Mouse (Mus musculus): ENCODE measurements around the gene Med12l. TPM values are rescaled to one million over a fixed set of nuclear protein-coding genes. Genes with fewer than 3 reads are reported as not detected.

Gene Med12l
- polyA plus RNA-seq, 1 experiment from 2014 or later = 3.9 TPM

- H3K4me3 ChIP-seq (ENCODE audit: low read length) = no peak overlapping the region
- no peak overlapping the region for H3K27ac ChIP-seq (ENCODE audit: low read depth, low read length)
- ATAC-seq = no peak
- 69% methylated on average over 7 of the region's 7 CpGs for WGBS
- no peak overlapping the region for H3K4me2 ChIP-seq (ENCODE audit: low read length)
- no peaks in the 10 kb centered on the region for H3K36me3 ChIP-seq (ENCODE audit: control insufficient read depth, insufficient read depth, low read length)
- no peaks in the 10 kb centered on the region for H3K4me1 ChIP-seq (ENCODE audit: control insufficient read depth, insufficient read depth, low read depth, low read length)
- H3K9ac ChIP-seq (ENCODE audit: low read depth, low read length) = no peak overlapping the region
- H3K9me3 ChIP-seq (ENCODE audit: control insufficient read depth, low read length) = no peaks in the 10 kb centered on the region
- no peaks in the 10 kb centered on the region for H3K27me3 ChIP-seq (replicated peaks; ENCODE audit: control insufficient read depth, insufficient read depth, low read length)
These were observed 120.3 kb downstream of the Med12l start for GRCm38 (mm10) chr3:59125783-59126555.

- no peak overlapping the region for H3K27ac ChIP-seq (ENCODE audit: low read depth, low read length)
- 83% methylated on average over 20 of the region's 20 CpGs for WGBS
- no peaks in the 10 kb centered on the region for H3K4me1 ChIP-seq (ENCODE audit: control insufficient read depth, insufficient read depth, low read depth, low read length)
- no peak for ATAC-seq
- no peak overlapping the region for H3K4me3 ChIP-seq (ENCODE audit: low read length)
- H3K27me3 ChIP-seq (replicated peaks; ENCODE audit: control insufficient read depth, insufficient read depth, low read length) = no peaks in the 10 kb centered on the region
- H3K9ac ChIP-seq (ENCODE audit: low read depth, low read length) = no peak overlapping the region
- H3K9me3 ChIP-seq (ENCODE audit: control insufficient read depth, low read length) = no peaks in the 10 kb centered on the region
- no peak overlapping the region for H3K4me2 ChIP-seq (ENCODE audit: low read length)
- H3K36me3 ChIP-seq (ENCODE audit: control insufficient read depth, insufficient read depth, low read length) = no peaks in the 10 kb centered on the region
These were observed 123.1 kb downstream of the Med12l start for GRCm38 (mm10) chr3:59128681-59129080.

GRCm38 (mm10) chr3:59129547-59129946 lies 123.9 kb downstream of the Med12l start:
- Histone ChIP-seq H3K4me2 (ENCODE audit: low read length) (no peak overlapping the region), H3K9ac (ENCODE audit: low read depth, low read length) (no peak overlapping the region), H3K4me3 (ENCODE audit: low read length) (no peak overlapping the region), H3K27me3 (replicated peaks; ENCODE audit: control insufficient read depth, insufficient read depth, low read length) (no peaks in the 10 kb centered on the region), H3K4me1 (ENCODE audit: control insufficient read depth, insufficient read depth, low read depth, low read length) (no peaks in the 10 kb centered on the region), H3K27ac (ENCODE audit: low read depth, low read length) (no peak overlapping the region), H3K9me3 (ENCODE audit: control insufficient read depth, low read length) (no peaks in the 10 kb centered on the region), H3K36me3 (ENCODE audit: control insufficient read depth, insufficient read depth, low read length) (no peaks in the 10 kb centered on the region)
- 85% methylated on average over 3 of the region's 3 CpGs for WGBS
- ATAC-seq = no peak

- 65% methylated on average over 8 of the region's 8 CpGs for WGBS
- H3K27ac ChIP-seq (ENCODE audit: low read depth, low read length) = no peak overlapping the region
- H3K9me3 ChIP-seq (ENCODE audit: control insufficient read depth, low read length) = no peaks in the 10 kb centered on the region
- no peak for ATAC-seq
- no peak overlapping the region for H3K4me2 ChIP-seq (ENCODE audit: low read length)
- H3K9ac ChIP-seq (ENCODE audit: low read depth, low read length) = no peak overlapping the region
- H3K4me3 ChIP-seq (ENCODE audit: low read length) = no peak overlapping the region
- H3K27me3 ChIP-seq (replicated peaks; ENCODE audit: control insufficient read depth, insufficient read depth, low read length) = no peaks in the 10 kb centered on the region
- no peaks in the 10 kb centered on the region for H3K36me3 ChIP-seq (ENCODE audit: control insufficient read depth, insufficient read depth, low read length)
- no peaks in the 10 kb centered on the region for H3K4me1 ChIP-seq (ENCODE audit: control insufficient read depth, insufficient read depth, low read depth, low read length)
These were observed 124.8 kb downstream of the Med12l start for GRCm38 (mm10) chr3:59130431-59130830.

- no peak for ATAC-seq
- Histone ChIP-seq H3K4me3 (ENCODE audit: low read length) (no peak overlapping the region), H3K9me3 (ENCODE audit: control insufficient read depth, low read length) (no peaks in the 10 kb centered on the region), H3K27ac (ENCODE audit: low read depth, low read length) (no peak overlapping the region), H3K4me1 (ENCODE audit: control insufficient read depth, insufficient read depth, low read depth, low read length) (no peaks in the 10 kb centered on the region), H3K27me3 (replicated peaks; ENCODE audit: control insufficient read depth, insufficient read depth, low read length) (no peaks in the 10 kb centered on the region), H3K9ac (ENCODE audit: low read depth, low read length) (no peak overlapping the region), H3K4me2 (ENCODE audit: low read length) (no peak overlapping the region), H3K36me3 (ENCODE audit: control insufficient read depth, insufficient read depth, low read length) (no peaks in the 10 kb centered on the region)
- 77% methylated on average over 4 of the region's 4 CpGs for WGBS
These were observed 125.5 kb downstream of the Med12l start for GRCm38 (mm10) chr3:59131081-59131480.

GRCm38 (mm10) chr3:59131966-59132365 lies 126.3 kb downstream of the Med12l start:
- no peak for ATAC-seq
- Histone ChIP-seq H3K4me1 (ENCODE audit: control insufficient read depth, insufficient read depth, low read depth, low read length) (no peaks in the 10 kb centered on the region), H3K9ac (ENCODE audit: low read depth, low read length) (no peak overlapping the region), H3K9me3 (ENCODE audit: control insufficient read depth, low read length) (no peaks in the 10 kb centered on the region), H3K4me2 (ENCODE audit: low read length) (no peak overlapping the region), H3K27ac (ENCODE audit: low read depth, low read length) (no peak overlapping the region), H3K36me3 (ENCODE audit: control insufficient read depth, insufficient read depth, low read length) (no peaks in the 10 kb centered on the region), H3K4me3 (ENCODE audit: low read length) (no peak overlapping the region), H3K27me3 (replicated peaks; ENCODE audit: control insufficient read depth, insufficient read depth, low read length) (no peaks in the 10 kb centered on the region)
- WGBS = 92% methylated on average over 4 of the region's 4 CpGs

- no peaks in the 10 kb centered on the region for H3K27me3 ChIP-seq (replicated peaks; ENCODE audit: control insufficient read depth, insufficient read depth, low read length)
- no peak overlapping the region for H3K4me2 ChIP-seq (ENCODE audit: low read length)
- no peaks in the 10 kb centered on the region for H3K36me3 ChIP-seq (ENCODE audit: control insufficient read depth, insufficient read depth, low read length)
- H3K9ac ChIP-seq (ENCODE audit: low read depth, low read length) = no peak overlapping the region
- no peaks in the 10 kb centered on the region for H3K9me3 ChIP-seq (ENCODE audit: control insufficient read depth, low read length)
- no peak overlapping the region for H3K27ac ChIP-seq (ENCODE audit: low read depth, low read length)
- H3K4me3 ChIP-seq (ENCODE audit: low read length) = no peak overlapping the region
- ATAC-seq = no peak
- no peaks in the 10 kb centered on the region for H3K4me1 ChIP-seq (ENCODE audit: control insufficient read depth, insufficient read depth, low read depth, low read length)
- 89% methylated on average over 5 of the region's 5 CpGs for WGBS
These were observed 127.6 kb downstream of the Med12l start for GRCm38 (mm10) chr3:59133189-59133588.

GRCm38 (mm10) chr3:59135911-59136653 lies 130.5 kb downstream of the Med12l start:
- Histone ChIP-seq H3K36me3 (ENCODE audit: control insufficient read depth, insufficient read depth, low read length) (no peaks in the 10 kb centered on the region), H3K9ac (ENCODE audit: low read depth, low read length) (no peak overlapping the region), H3K4me2 (ENCODE audit: low read length) (no peak overlapping the region), H3K4me1 (ENCODE audit: control insufficient read depth, insufficient read depth, low read depth, low read length) (no peaks in the 10 kb centered on the region), H3K9me3 (ENCODE audit: control insufficient read depth, low read length) (no peaks in the 10 kb centered on the region), H3K27me3 (replicated peaks; ENCODE audit: control insufficient read depth, insufficient read depth, low read length) (no peaks in the 10 kb centered on the region), H3K27ac (ENCODE audit: low read depth, low read length) (peak overlapping the region; percentile 17; the same call in 1 of the 2 replicates), H3K4me3 (ENCODE audit: low read length) (no peak overlapping the region)
- 78% methylated on average over 5 of the region's 5 CpGs for WGBS
- peak; percentile 83 for ATAC-seq

GRCm38 (mm10) chr3:59138946-59139468 lies 133.4 kb downstream of the Med12l start:
- Histone ChIP-seq H3K27ac (ENCODE audit: low read depth, low read length) (no peak overlapping the region), H3K4me3 (ENCODE audit: low read length) (no peak overlapping the region), H3K9me3 (ENCODE audit: control insufficient read depth, low read length) (no peaks in the 10 kb centered on the region), H3K4me2 (ENCODE audit: low read length) (no peak overlapping the region), H3K9ac (ENCODE audit: low read depth, low read length) (no peak overlapping the region), H3K27me3 (replicated peaks; ENCODE audit: control insufficient read depth, insufficient read depth, low read length) (no peaks in the 10 kb centered on the region), H3K4me1 (ENCODE audit: control insufficient read depth, insufficient read depth, low read depth, low read length) (no peaks in the 10 kb centered on the region), H3K36me3 (ENCODE audit: control insufficient read depth, insufficient read depth, low read length) (no peaks in the 10 kb centered on the region)
- ATAC-seq = no peak
- 64% methylated on average over 12 of the region's 12 CpGs for WGBS

Measured in hindbrain, embryonic 16.5 days (tissue).